Mouse (Mus musculus) gastrocnemius, adult 18-20 months (tissue): ENCODE data around the gene Cldn19. TPM values are rescaled to one million over a fixed set of nuclear protein-coding genes. Genes with fewer than 3 reads are reported as not detected.
A peak's percentile ranks its signal among the peaks of the same experiment; 100 is the strongest.

Experiments
- DNase-seq: peaks from one replicate; pipeline ENCODE4 v3.0.0; 2021; ENCODE audit warnings: low spot score
- long read RNA-seq, 2 experiments: library from polyadenylated mRNA; stranded (forward); transcript quantifications; one replicate each; pipeline ENCODE4 v2.0.0; 2021
- total RNA-seq, 2 experiments: library from RNA; stranded (reverse); gene quantifications; 2 replicates each; pipeline ENCODE4 v1.2.3; 2021

The Cldn19 gene
- total RNA-seq = 1 to 10 TPM; 1.3 to 1.9 TPM
- long read RNA-seq, experiment 1 = 0 reads
- long read RNA-seq, experiment 2 = 0 reads

DNA sequence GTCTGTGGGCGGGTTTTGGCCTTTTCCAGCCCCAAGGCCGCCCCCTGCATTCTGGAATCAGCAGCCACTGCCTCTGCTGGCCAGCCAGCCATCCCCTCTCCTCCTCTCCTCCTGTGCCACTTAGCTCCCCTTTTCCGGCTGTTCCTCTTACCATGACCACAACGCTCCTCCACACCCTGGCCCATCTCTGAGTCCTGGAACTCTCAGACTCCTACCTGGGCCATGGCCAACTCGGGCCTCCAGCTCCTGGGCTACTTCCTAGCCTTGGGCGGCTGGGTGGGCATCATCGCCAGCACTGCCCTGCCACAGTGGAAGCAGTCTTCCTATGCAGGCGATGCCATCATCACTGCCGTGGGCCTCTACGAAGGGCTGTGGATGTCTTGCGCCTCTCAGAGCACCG, at the start of gene Cldn19:
Gene Cldn19, plus strand, starts transcription at position 64 of the 400 bp plus-strand sequence.
- no peak for DNase-seq

DNA sequence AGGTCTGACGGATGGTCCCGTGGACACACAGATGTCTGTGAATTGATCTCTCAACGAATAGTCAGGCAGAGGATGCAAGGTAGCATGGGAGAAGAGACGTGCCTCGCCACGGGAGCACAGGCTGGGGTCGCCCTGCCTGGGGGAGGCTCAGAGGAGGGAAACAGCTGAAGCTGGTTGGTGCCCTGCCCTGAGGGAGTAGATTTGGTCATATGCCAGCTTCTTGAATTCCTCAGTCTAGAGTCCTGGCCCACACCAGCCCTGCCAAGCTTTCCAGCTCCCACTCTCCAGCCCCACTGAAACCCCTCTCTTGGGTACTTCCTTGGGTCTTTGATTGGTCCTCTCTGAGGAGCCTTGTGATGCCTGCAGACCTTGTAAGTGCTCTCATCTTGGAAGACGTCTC, 38.5 kb upstream of the Cldn19 start:
- DNase-seq = no peak

DNA sequence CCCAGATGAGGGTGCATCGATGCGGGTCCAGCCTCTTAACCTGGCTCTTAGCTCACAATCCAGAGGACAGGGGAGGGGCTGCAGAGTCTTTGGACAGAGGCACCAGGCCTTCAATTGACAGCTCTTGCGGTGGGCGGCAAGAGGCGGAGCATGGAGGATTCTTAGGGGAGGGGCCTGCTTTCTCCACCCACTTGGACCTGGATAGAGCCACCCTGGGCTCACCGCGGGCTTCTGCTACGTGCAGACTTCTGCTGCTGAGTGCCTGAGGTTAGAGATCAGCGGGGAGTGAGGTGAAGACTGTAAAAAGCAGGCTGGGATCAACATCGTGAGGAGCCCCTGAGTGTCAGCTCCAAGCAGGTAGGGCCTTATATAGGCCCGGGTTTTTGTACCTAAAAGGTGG, 37.0 kb upstream of the Cldn19 start, which contains the start of gene Tmem269:
Gene Tmem269, minus strand, starts transcription at position 49 of the 400 bp plus-strand sequence.
- DNase-seq = no peak

DNA sequence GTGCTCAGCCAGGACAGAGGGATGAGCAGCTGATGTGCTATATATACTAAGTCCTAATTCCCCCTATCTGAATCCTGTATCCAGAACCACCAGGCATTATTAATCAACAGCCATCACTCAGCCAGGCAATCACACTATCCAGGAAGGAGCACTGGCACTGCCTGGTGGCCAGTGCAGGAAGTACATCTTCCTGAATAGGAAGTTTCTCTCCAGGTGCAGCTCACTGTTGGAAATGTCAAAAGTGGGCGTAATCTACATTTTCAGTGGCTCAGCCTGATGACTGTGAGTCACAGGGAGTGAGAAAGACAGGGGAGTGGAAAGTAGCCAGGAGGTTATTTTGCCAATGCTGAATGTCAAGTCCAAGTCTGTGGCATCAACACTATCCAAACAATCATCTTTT, 31.5 kb upstream of the Cldn19 start:
- DNase-seq = no peak

DNA sequence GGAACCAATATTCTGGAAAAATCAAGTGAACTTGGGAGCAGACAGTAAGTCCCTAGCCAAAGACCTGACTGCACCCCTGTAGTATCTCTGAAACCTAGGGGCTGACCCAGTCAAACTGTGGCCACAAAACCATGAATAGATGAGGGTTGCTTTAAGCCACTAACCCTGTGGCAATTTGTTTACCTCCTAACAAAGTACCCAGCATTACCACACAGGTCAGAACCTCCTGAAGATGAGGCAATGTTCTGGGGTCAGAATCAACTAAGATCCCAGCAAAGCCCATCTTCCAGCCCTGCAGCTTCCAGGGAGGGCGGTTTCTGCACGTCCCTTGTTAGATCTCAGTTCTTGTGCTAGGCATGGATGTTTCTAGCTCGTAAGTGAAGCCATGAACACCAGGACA, 30.7 kb upstream of the Cldn19 start:
- no peak for DNase-seq

DNA sequence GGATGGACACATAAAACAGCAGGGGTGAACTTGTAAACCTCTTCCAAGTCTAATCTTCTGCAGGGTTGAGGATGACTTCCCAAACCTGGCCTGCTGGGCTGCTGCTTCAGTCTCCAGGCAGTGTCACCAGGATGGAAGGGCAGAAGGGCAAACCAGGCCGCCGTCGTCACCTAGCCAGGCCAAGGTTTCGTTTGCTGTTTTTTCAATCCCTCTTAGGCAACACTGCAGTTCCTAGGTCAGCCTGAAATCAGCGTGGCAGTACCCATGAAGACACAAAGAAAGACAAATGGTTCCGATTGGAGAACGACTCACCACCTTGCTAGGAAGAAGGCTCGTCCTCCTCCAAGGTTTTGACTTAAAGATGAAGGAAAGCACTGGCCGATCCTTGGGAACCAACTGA, 29.5 kb upstream of the Cldn19 start:
- no peak for DNase-seq

GRCm38 (mm10) chr4:119226751-119227150, 28.5 kb upstream of the Cldn19 start:
- DNase-seq = no peak

DNA sequence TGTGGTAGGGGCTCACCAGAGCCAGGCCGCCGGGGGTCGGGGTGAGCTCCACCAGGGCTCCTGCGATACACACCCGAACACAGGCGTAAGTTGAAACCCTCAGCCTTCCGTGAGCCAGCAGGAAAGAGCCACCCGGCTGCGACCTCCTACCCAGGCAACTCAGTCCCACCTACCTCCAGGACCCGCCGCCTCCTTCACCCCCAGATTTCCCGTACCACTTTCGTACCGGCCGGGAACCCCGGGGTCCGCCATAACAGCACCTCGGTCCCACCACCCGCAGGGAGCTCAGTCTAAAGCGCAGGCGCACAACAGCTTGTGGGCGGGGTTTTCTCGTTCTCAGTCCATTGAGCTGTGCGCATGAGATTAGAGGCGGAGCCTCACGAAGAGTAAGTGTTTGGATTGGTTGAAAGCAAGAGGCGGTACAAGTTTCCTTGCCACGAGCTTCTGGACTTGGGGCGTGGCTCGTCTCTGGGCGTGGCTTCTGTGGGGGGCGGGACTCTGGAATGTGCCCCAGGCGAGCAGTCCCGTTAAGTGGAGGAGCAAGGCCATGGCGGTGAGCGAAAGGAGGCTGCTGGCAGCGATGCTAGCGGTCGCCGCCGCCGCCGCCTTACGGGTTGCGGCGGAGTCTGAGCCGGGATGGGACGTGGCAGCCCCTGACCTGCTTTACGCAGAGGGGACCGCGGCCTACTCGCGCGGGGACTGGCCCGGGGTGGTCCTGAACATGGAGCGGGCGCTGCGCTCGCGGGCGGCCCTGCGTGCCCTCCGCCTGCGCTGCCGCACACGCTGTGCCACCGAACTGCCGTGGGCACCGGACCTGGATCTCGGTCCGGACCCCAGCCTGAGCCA, 22.6 kb upstream of the Cldn19 start, which contains the start of the genes AU022252 and P3h1:
Gene AU022252, minus strand, starts transcription at position 303 of the 846 bp plus-strand sequence.
Gene P3h1, plus strand, starts transcription at position 506 of the 846 bp plus-strand sequence.
- peak; percentile 100 for DNase-seq

DNA sequence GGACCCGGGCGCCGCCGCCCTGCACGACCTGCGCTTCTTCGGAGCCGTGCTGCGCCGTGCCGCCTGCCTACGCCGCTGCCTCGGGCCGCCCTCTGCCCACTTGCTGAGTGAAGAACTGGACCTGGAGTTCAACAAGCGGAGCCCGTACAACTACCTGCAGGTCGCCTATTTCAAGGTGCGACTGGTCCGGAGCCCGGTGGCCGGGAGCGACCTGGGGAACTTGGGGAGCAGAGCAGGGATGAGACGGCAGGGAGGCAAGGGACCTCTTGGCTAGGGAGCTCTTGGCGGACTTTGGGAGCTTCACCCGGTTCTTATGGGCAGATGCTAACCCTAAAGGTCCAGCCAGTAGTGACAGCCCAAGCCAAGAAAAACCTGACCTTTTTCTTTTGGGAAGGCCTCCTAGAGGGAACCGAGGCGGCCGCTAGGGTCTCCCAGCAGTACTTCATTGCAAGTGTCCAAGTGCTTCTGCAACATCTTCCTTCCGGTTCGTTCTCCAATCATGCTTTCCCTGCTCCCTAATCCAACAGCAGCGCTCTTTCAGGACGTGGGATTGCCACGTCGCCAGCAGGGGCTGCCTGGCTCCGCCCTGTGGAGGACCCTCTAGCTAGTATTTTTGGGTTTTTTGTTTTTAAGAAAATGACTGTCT, 21.8 kb upstream of the Cldn19 start:
- peak; percentile 27 for DNase-seq

GRCm38 (mm10) chr4:119234348-119234747, 20.9 kb upstream of the Cldn19 start:
- no peak for DNase-seq

GRCm38 (mm10) chr4:119238661-119239060, 16.6 kb upstream of the Cldn19 start:
- no peak for DNase-seq

- DNase-seq = peak; percentile 59
Measured at GRCm38 (mm10) chr4:119239181-119239682, 16.0 kb upstream of the Cldn19 start.

DNA sequence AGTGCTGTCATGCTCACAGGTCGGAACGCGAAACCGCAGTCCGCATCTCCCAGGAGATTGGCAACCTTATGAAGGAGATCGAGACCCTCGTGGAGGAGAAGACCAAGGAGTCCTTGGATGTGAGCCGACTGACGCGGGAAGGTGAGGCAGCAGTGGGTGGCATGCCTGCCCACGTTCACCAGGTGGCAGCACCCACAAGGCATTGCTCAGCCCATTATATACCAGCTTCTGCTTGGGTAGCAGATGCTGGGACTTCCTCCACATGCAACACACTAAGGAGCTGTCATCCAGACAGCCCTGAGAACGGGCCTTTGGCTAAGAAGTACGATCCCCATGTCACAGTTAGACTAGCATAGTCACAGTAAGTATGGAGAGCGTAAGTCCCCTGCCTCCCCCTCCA, 13.6 kb upstream of the Cldn19 start:
- no peak for DNase-seq

GRCm38 (mm10) chr4:119242571-119242970, 12.6 kb upstream of the Cldn19 start:
- DNase-seq = no peak

DNA sequence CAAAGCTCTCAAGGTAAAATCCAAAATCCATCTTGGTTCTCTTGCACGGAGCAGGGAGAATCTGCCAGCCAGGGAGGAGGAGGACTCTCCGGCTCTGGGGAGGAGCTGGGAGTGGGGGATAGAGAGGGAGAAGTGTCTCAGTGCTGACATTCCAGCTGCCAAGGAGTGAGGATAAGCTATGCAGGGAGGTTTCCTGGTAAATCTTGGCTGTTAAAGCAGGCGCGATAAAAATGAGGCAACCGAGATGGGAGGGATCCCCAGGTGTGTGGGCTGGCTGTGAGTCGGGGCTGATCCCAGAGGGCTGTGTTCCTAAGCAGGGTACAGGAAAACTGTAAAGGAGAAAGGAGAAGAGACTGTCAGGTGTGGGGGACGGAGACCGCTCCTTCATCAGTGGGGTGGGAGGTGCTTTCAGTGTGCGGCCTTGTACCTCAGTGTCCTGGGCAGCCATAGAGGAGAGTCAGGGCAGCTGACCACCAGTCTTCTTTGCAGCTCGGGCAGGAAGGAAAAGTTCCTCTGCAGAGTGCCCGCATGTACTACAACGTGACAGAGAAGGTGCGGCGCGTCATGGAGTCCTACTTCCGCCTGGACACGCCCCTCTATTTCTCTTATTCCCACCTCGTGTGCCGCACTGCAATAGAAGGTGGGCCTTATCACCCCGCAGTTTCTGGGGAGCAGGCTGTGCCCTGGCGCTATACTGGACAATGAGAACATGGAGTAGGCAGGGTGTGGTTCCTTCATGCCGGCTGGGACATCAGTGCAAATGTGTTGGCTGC, 10.6 kb upstream of the Cldn19 start:
- no peak for DNase-seq

DNA sequence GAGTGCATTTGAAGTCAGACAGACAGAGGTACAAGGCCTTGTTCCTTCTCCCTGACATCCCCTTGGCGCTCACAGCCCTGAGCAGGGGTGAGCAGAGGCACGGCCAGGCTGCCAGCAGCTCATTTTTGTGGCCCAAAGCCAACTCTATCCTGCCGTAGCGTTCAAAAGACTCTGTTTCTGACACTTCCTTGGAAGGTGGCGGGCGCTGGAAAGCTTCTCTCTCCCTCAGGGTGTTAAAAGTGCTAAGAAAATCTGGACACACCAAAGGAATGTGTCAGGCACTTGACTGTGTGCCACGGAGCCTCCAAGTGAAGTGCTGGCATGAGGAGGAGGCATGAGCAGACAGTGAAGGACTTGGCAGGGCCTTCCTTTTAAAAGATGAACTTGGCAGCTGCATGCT, 9.7 kb upstream of the Cldn19 start:
- DNase-seq = no peak

DNA sequence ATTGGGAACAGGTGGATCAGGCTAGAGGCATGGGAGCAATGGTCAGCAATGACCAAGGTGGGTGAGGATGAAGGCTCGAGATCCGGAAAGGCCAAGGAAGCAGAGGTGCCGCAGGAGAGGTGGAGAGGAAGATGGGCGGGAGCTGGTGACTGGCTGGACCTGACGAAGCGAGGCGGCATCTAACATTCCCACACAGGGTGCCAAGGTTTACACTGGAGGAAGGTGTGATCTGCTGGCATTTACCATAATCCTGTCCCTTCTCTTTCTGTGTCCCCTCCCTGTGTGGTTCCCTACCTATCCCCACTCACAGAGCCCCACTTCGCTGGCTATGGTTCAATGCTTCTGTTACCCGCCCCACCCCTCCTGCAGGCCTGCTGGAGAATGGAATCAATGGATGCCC, 9.3 kb upstream of the Cldn19 start:
- no peak for DNase-seq

GRCm38 (mm10) chr4:119246688-119247225, 8.5 kb upstream of the Cldn19 start:
- no peak for DNase-seq

DNA sequence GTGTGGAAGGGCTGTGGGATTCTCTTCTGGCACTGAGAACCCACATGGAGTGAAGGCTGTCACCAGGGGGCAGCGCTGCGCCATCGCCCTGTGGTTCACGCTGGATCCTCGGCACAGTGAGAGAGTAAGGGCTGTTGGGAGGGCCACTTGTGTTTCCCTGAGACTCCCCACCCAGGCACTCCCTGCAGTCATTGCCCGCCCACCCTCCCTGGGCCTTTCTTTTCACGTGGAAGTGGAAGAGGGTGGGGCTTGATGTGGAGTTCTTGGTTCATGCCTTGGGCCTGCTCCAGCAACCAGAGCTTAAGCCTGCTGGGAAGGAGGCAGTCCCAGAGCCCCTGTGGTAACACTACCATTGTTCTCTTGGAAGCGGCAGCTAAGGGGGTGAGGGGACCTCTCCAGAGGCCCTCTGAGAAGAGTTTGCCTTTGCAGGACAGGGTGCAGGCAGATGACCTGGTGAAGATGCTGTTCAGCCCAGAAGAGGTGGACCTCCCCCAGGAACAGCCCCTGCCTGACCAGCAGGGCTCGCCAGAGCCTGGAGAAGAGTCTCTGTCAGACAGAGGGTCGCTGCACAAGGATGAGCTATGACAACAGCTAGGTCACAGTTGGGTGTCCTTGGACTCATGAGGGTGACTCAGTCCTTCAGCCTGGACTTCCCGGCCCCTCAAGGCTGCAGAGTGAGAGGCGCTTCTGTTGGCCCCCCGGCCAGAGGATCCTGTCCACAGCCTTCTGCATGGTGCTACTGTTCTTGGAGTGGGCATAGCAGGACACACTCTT, 7.6 kb upstream of the Cldn19 start:
- peak; percentile 76 for DNase-seq

DNA sequence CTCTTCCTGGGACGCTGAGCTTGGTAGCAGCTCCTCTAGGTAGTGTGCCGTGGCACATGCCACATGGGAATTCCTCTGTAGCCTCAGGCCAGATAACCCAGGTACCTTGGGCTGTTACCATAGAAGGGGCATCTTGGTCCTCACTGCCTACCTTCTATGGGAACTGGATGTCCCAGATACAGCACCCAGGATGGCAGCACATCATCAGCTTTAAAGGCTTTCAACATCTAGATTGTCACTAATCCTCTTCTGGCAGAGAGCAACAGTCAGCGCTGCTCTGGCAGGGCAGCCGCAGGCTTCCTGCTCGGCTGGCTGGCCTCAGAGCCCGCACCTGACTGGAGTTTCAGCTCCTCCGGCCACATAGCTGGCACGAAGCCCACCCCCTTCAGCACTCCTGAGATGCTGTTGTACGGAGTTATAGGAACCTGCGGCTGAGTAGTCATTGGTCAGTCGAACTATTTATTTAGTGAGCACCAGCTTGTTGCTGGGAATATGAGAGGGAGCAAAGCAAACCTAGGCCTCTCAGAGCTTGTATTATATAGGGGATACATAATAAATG, 6.7 kb upstream of the Cldn19 start:
- DNase-seq = no peak
